Mouse (Mus musculus) retina, adult 2 months (tissue): ENCODE data around the gene Ano9.

Source experiments
- DNase-seq: peaks from one replicate; pipeline ENCODE4 v3.0.0-alpha.2; 2012; ENCODE audit warnings: low read depth, low spot score

Gene Ano9

GRCm38 (mm10) chr7:141063353-141063752 is 54.3 kb downstream of the Ano9 start:
- no peak for DNase-seq

- no peak for DNase-seq
These were observed 55.1 kb downstream of the Ano9 start for GRCm38 (mm10) chr7:141062525-141062924.

GRCm38 (mm10) chr7:141061269-141061692 is 56.3 kb downstream of the Ano9 start:
- no peak for DNase-seq

- peak; percentile 67 for DNase-seq
These were observed 57.0 kb downstream of the Ano9 start, which contains the start of gene B4galnt4 for GRCm38 (mm10) chr7:141060426-141061242. TSS of gene B4galnt4 (plus strand) at chr7:141061104.

- no peak for DNase-seq
These were observed 57.7 kb downstream of the Ano9 start for GRCm38 (mm10) chr7:141059929-141060328.

GRCm38 (mm10) chr7:141058601-141059341 is 58.8 kb downstream of the Ano9 start:
- DNase-seq: no peak

- DNase-seq: no peak
These were observed 60.1 kb downstream of the Ano9 start for GRCm38 (mm10) chr7:141057541-141057940.

DNA sequence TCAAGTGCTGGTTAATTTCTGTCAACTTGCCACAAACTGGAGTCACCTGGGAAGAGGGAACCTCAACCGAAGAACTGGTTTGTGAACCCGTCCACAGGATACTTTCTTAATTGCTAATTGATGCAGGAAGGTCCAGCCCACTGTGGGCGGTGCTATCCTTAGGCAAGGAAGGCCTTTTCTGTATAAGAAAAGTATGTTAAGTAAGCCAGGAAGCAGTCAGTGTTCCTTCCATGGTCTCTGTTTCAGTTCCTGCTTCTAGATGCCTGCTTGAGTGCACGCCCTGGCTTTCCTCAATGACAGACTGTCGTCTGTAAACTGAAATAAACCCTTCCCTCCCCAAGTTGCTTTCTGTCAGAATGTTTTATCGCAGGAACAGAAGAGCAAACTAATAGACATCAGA is 60.6 kb downstream of the Ano9 start:
- no peak for DNase-seq

- no peak for DNase-seq
These were observed 61.8 kb downstream of the Ano9 start for GRCm38 (mm10) chr7:141055785-141056184.

DNA sequence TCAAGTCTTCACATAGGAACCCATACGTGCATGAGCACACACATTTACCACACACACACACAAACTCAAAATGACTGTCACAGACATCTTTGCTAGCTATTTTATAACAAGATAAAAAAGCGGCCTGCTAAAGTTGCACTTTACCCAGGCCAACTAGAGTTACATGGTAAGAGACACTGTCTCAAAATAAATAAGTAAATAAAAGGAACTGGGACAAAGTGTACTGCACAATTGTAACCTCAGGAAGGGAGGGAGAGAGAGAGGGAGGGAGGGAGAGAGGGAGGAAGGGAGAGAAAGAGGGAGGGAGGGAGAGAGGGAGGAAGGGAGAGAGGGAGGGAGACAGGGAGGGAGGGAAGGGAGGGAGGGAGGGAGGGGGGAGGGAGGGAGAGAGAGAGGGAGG is 65.2 kb downstream of the Ano9 start:
- no peak for DNase-seq

GRCm38 (mm10) chr7:141052016-141052415 is 65.6 kb downstream of the Ano9 start:
- DNase-seq: no peak
